Mouse (Mus musculus) megakaryocyte progenitor cell, adult 5-6 weeks (primary cell): ENCODE data around the gene Nid2. TPM values are rescaled to one million over a fixed set of nuclear protein-coding genes. Genes with fewer than 3 reads are reported as not detected.
A peak's percentile ranks its signal among the peaks of the same experiment; 100 is the strongest.

Experiments
- ATAC-seq: replicated peaks from 2 replicates; pipeline ENCODE4 v1.8.0; 2016; ENCODE audit warnings: mild to moderate bottlenecking, moderate TSS enrichment, inconsistent platforms; ENCODE audit not compliant: poor library complexity
- total RNA-seq, 2 experiments: library from RNA; stranded (forward) in 1 of 2; stranded (reverse) in 1 of 2; fragments of 157-497, 149-512 nt in 1 of 2; fragments of 200-1000 nt in 1 of 2; gene quantifications; 2 replicates each; pipeline versions ENCODE4 v1.2.3 to v1.2.4; 2015 to 2017

The Nid2 gene
- total RNA-seq, 2 experiments from 2014 or later, result 0.84 to 1.7 TPM

- peak; percentile 91 for ATAC-seq
Measured at GRCm38 (mm10) chr14:19839600-19840332, 88.7 kb downstream of the Nid2 start.

- ATAC-seq, result no peak
Measured at GRCm38 (mm10) chr14:19853471-19853870, 102.4 kb downstream of the Nid2 start.

GRCm38 (mm10) chr14:19858279-19858678 lies 107.2 kb downstream of the Nid2 start:
- no peak for ATAC-seq

- ATAC-seq, result no peak
Measured at GRCm38 (mm10) chr14:19858808-19859776, 108.0 kb downstream of the Nid2 start.

GRCm38 (mm10) chr14:19860281-19860680 lies 109.2 kb downstream of the Nid2 start:
- ATAC-seq, result no peak

Other genes starting within 250 kb of the Nid2 start
- gene Gm2244, start 201.3 kb upstream of the Nid2 start, total RNA-seq (2015), result not detected in 2 replicates
- not detected in 2 replicates for gene Gm2244, start 201.3 kb upstream of the Nid2 start, total RNA-seq (2017)
- gene Gm2237, start 166.1 kb upstream of the Nid2 start, total RNA-seq (2015), result 1.4 and 1.9 TPM in 2 replicates
- 1.3 TPM in 1 of 2 replicates, not detected in the other for gene Gm2237, start 166.1 kb upstream of the Nid2 start, total RNA-seq (2017)
- gene Gm5458, start 148.7 kb upstream of the Nid2 start, total RNA-seq (2015), result not detected in 2 replicates
- gene Gm5458, start 148.7 kb upstream of the Nid2 start, total RNA-seq (2017), result not detected in 2 replicates
- gene Rtraf, start 72.6 kb downstream of the Nid2 start, total RNA-seq (2015), result 165 and 167 TPM in 2 replicates
- gene Rtraf, start 72.6 kb downstream of the Nid2 start, total RNA-seq (2017), result 141 and 161 TPM in 2 replicates
- 47.7 and 53.6 TPM in 2 replicates for gene Gng2, start 226.4 kb downstream of the Nid2 start, total RNA-seq (2015)
- 32.1 and 67.0 TPM in 2 replicates for gene Gng2, start 226.4 kb downstream of the Nid2 start, total RNA-seq (2017)